Mouse (Mus musculus) adrenal gland, postnatal 14 days (tissue): ENCODE measurements around the gene 4930562C15Rik. TPM values are rescaled to one million over a fixed set of nuclear protein-coding genes. Genes with fewer than 3 reads are reported as not detected.
A peak's percentile ranks its signal among the peaks of the same experiment; 100 is the strongest.

Source experiments
- DNase-seq: peaks from one replicate; pipeline ENCODE4 v3.0.0; 2021; ENCODE audit warnings: mixed read lengths
- total RNA-seq: library from RNA; stranded (reverse); gene quantifications from 2 replicates; pipeline ENCODE4 v1.2.3, GENCODE M21; 2021

The 4930562C15Rik gene
- total RNA-seq, 1 experiment from 2014 or later = not detected

- no peak for DNase-seq
These were observed 26.2 kb downstream of the 4930562C15Rik start for GRCm38 (mm10) chr16:4861392-4861791.

GRCm38 (mm10) chr16:4862863-4863483 is 27.8 kb downstream of the 4930562C15Rik start:
- peak; percentile 91 for DNase-seq

GRCm38 (mm10) chr16:4863742-4864141 is 28.5 kb downstream of the 4930562C15Rik start:
- DNase-seq = no peak

GRCm38 (mm10) chr16:4866101-4866695 is 31.0 kb downstream of the 4930562C15Rik start:
- DNase-seq = peak; percentile 53

- DNase-seq = no peak
These were observed 35.3 kb downstream of the 4930562C15Rik start for GRCm38 (mm10) chr16:4870490-4870889.

GRCm38 (mm10) chr16:4871926-4872325 is 36.7 kb downstream of the 4930562C15Rik start:
- DNase-seq = no peak

GRCm38 (mm10) chr16:4875198-4876032 is 40.2 kb downstream of the 4930562C15Rik start:
- no peak for DNase-seq

GRCm38 (mm10) chr16:4876033-4876680 is 40.9 kb downstream of the 4930562C15Rik start:
- DNase-seq = peak; percentile 84

- DNase-seq = no peak
These were observed 42.0 kb downstream of the 4930562C15Rik start for GRCm38 (mm10) chr16:4877195-4877594.

GRCm38 (mm10) chr16:4877701-4878100 is 42.5 kb downstream of the 4930562C15Rik start:
- DNase-seq = no peak

- DNase-seq = peak; percentile 43
These were observed 43.1 kb downstream of the 4930562C15Rik start for GRCm38 (mm10) chr16:4878192-4878885.

GRCm38 (mm10) chr16:4879101-4879707 is 44.0 kb downstream of the 4930562C15Rik start:
- DNase-seq = peak; percentile 72

- peak; percentile 94 for DNase-seq
These were observed 44.5 kb downstream of the 4930562C15Rik start for GRCm38 (mm10) chr16:4879708-4880124.

GRCm38 (mm10) chr16:4880136-4880825 is 45.1 kb downstream of the 4930562C15Rik start, which contains the start of gene Ubald1:
Gene Ubald1 (minus strand): TSS chr16:4880315.
- peak; percentile 99 for DNase-seq

- DNase-seq = no peak
These were observed 46.5 kb downstream of the 4930562C15Rik start for GRCm38 (mm10) chr16:4881400-4882351.

GRCm38 (mm10) chr16:4884930-4885329 is 49.7 kb downstream of the 4930562C15Rik start:
- no peak for DNase-seq

- peak; percentile 94 for DNase-seq
These were observed 50.8 kb downstream of the 4930562C15Rik start, which contains the start of gene Mgrn1 for GRCm38 (mm10) chr16:4885760-4886689. Gene Mgrn1 (plus strand): TSS chr16:4886249.

- no peak for DNase-seq
These were observed 51.4 kb downstream of the 4930562C15Rik start for GRCm38 (mm10) chr16:4886690-4887020.
